Mouse (Mus musculus): Measurements from ENCODE around the gene Zfp445.

DNA sequence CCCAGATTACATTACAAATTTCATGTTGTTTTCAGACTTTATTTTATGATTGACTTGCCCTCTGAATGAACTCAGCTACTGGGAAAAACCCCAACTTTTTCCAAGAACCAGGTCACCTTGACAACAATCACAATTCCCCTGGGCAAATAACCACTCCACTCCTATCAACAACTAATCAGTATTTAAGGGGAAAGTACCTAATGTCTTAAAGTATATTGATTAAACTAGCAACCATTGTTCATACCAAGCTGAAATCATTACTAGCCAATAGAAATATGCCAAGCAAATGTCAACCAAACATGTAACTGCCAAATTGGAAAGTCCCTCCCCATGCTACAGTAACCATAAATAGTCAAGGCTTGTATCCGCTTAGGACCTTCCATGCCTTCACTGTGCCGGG is 9.3 kb upstream of the Zfp445 start:
- no peak for TF ChIP-seq CTCF (IDR thresholded peaks at IDR 0.05; ENCODE audit: borderline replicate concordance, insufficient read depth, low read depth, low read length)
- no peak for TF ChIP-seq POLR2A (IDR thresholded peaks at IDR 0.05; ENCODE audit: borderline replicate concordance, insufficient read depth, low read length)

All from cerebellum, adult 2 months (tissue).